Mouse (Mus musculus) G1E (cell line): ENCODE measurements around the gene Morc3.

Source experiments
- CTCF ChIP-seq: IDR thresholded peaks from 2 replicates; pipeline ENCODE4 v1.5.1; 2012; ENCODE audit warnings: low read depth, low read length, inconsistent platforms, mixed read lengths
- GATA1 ChIP-seq: IDR thresholded peaks from 2 replicates; pipeline ENCODE4 v1.6.1; 2012; ENCODE audit warnings: borderline replicate concordance, low read length, inconsistent platforms, mixed read lengths
- GATA2 ChIP-seq: IDR thresholded peaks from 2 replicates; pipeline ENCODE4 v1.6.1; 2012; ENCODE audit warnings: low read depth, low read length, inconsistent platforms, borderline replicate concordance
- TAL1 ChIP-seq: conservative IDR thresholded peaks from 2 replicates; pipeline ENCODE4 v1.6.1; 2012; ENCODE audit warnings: low read depth, low read length, inconsistent platforms, mixed read lengths

DNA sequence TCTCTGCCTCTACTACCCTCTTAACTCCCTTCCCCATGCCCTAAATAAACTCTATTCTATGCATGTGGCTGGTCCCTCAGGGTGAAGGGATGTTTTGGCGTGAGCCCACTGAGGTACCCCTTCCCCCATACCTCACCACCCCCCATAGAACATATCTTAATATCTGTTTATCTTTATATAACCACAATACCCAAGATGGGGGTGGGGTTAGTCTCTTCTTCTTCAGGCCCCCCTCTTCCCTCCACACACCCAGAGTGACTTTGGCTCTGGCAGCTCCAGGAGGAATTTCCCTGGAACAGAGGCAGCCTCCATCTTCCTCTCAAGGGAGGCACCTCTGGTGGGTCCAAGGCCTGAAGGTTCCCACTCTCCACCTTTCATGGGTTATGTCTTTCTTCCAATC is 11.9 kb upstream of the Morc3 start:
- TF ChIP-seq CTCF (no peak), GATA1 (no peak), TAL1 (no peak), GATA2 (no peak)
